Mouse (Mus musculus) bone marrow, adult 2 months (tissue): ENCODE measurements around the gene 4933428G20Rik.

Source experiments
- CTCF ChIP-seq: fragments of 200-500 bp; IDR thresholded peaks from 2 replicates; pipeline ENCODE4 v1.5.1; 2011; ENCODE audit warnings: low read length, control low read depth; ENCODE audit not compliant: control insufficient read depth, insufficient read depth
- POLR2A ChIP-seq: fragments of 200-500 bp; IDR thresholded peaks from 2 replicates; pipeline ENCODE4 v1.6.1; 2011; ENCODE audit warnings: low read depth, mild to moderate bottlenecking, control low read depth, low read length, borderline replicate concordance; ENCODE audit not compliant: control insufficient read depth

DNA sequence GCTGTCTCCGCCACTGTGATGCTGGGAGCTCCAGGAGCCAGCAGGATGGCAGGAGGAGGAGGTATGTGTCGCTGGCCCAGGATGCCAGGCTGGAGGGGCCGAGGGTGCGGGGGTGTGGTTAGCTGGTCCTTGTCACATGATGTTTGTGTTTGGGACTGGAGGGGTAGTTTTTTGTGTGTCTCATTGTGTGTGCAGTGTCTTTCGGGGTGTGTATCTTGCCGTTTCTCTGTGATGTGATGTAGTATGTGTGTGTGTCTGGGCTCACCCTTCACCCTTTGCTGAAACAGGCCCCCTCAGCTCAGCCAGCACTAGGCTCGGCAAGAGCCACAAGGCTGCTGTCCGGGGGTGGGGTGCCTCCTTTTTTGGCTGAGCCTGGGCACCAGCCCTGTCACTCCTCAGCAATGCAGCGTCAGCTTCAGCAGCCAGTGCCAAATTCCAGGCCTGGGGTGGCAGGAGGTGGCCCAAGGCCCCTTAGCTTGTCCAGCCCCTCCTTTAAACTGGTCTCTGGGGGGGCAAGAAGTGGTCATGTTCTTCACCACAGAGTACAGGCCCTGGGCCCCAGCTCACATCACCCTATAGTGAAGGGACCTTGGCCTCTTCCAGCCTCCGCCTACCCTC is 49.7 kb downstream of the 4933428G20Rik start:
- TF ChIP-seq CTCF (no peak), POLR2A (no peak)
